Mouse (Mus musculus): ENCODE data around the gene Golga7b. TPM values are rescaled to one million over a fixed set of nuclear protein-coding genes. Genes with fewer than 3 reads are reported as not detected.

Gene Golga7b
- 2.3 and 2.8 TPM in 2 replicates for polyA plus RNA-seq (2014; fragmentation: Nextera tagmentation; extraction: Ambion mirVana)

DNA sequence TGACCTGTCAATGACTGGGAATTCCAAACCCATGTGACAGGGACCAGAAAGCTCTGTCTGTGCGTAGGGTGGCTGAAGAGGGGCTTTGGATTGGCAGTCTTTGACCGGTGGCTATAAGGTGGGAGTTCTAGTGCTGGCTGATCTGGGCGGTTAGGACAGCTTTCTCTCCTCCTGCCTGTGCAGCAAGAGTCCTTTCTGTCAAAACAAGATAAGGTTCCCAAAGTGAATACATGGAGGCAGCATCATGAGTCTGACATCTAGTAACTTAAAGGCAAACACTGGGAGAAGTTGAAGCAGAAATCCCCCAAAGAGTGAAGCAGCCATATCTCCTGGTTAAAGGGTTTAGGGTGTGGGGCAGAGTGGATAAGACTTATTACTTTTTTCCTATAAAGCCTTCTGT is at the start of gene Golga7b:
Gene Golga7b, plus strand, starts transcription at position 56 of the 400 bp plus-strand sequence.
- DNase-seq (ENCODE audit: low spot score, missing footprints) (no peak), ATAC-seq (ENCODE audit: low FRiP score) (no peak)
- H3K9me3 ChIP-seq (ENCODE audit: control insufficient read depth, low read length): no peaks in the 10 kb centered on the region
- no peak within 1 kb of the TSS for H3K9ac ChIP-seq (ENCODE audit: low read length)
- no peaks in the 10 kb centered on the region for H3K27me3 ChIP-seq (ENCODE audit: control insufficient read depth, insufficient read depth, low read length)
- no peaks in the 10 kb centered on the region for H3K4me1 ChIP-seq (ENCODE audit: control insufficient read depth, insufficient read depth, low read length)
- no peaks in the 10 kb centered on the region for H3K36me3 ChIP-seq (ENCODE audit: control insufficient read depth, insufficient read depth, low read length)
- no peak within 1 kb of the TSS for H3K4me3 ChIP-seq (ENCODE audit: low read depth, low read length)
- 83% methylated on average over 3 of the region's 3 CpGs for WGBS
- no peak within 1 kb of the TSS for H3K4me2 ChIP-seq
- no peak within 1 kb of the TSS for H3K27ac ChIP-seq (ENCODE audit: low read depth, low read length)

DNA sequence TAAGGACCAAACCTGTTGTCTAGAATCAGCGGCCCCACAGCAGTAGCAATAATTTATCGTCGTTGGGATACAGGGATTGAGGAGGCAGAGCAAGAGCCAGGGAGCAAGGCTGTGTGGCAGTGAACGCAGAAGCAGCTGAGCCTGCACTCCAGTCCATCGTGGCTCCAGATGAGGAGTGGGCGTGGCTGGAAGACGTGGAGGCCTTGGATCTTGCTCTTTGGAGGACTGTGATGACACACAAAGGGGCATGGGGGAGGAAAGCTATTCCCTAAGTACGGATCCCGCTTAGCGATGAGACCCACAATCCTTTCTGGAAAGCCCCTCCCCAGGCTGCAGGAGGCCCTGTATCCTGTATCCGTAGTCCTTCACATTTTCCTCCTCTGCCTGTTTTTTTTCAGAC is 49.3 kb upstream of the Golga7b start:
- 43% methylated on average over 11 of the region's 11 CpGs for WGBS
- Histone ChIP-seq H3K27me3 (ENCODE audit: control insufficient read depth, insufficient read depth, low read length) (peaks cover 43% of the 10 kb centered on the region), H3K36me3 (ENCODE audit: control insufficient read depth, insufficient read depth, low read length) (no peaks in the 10 kb centered on the region), H3K9ac (ENCODE audit: low read length) (no peak overlapping the region), H3K9me3 (ENCODE audit: control insufficient read depth, low read length) (no peaks in the 10 kb centered on the region), H3K4me1 (ENCODE audit: control insufficient read depth, insufficient read depth, low read length) (peaks cover 8% of the 10 kb centered on the region; the same call in 1 of the 2 replicates), H3K4me3 (ENCODE audit: low read depth, low read length) (no peak overlapping the region), H3K4me2 (no peak overlapping the region), H3K27ac (ENCODE audit: low read depth, low read length) (no peak overlapping the region)
- ATAC-seq (ENCODE audit: low FRiP score) (no peak), DNase-seq (ENCODE audit: low spot score, missing footprints) (no peak)

DNA sequence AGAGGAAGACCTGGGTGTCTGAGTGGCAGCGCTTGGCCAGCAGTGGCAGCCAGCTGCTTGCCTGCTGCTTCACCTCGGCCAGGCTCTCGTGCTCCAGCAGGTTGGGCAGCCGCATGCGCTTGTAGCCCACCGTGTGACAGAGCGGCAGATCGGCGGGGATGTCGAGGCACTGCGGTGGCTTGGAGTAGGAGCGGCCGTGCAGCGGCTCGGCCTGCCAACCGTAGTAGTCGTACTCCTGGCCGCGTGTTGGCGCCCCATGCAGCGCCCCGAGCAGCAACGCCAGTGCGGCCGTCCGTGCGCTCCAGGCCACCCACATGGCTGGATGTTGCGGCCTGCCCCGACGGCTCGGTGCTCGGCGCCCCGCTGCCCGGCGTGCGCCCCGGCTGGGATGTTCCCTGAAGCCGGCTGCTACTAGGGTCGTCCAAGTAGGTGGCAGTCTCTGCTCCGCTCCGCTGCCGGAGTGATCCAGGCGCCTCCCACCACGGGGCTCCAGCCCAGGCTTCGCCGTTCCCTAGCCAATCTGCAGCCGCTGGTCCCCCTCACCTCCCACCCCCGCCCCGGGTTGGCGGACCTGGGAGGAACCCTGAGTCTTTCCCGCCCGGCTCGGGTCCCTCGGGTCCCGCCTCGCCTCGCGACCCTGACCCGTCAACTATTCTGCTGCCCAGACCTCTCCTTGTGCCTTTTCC is 45.5 kb upstream of the Golga7b start, which contains the start of gene Sfrp5:
Gene Sfrp5, minus strand, starts transcription at position 557 of the 686 bp plus-strand sequence.
- no peak within 1 kb of the TSS for H3K27ac ChIP-seq (ENCODE audit: low read depth, low read length)
- peak within 1 kb of the TSS; percentile 27 for H3K4me2 ChIP-seq
- peak; percentile 93 for DNase-seq (ENCODE audit: low spot score, missing footprints)
- peaks cover 8% of the 10 kb centered on the region; the same call in 1 of the 2 replicates for H3K4me1 ChIP-seq (ENCODE audit: control insufficient read depth, insufficient read depth, low read length)
- peaks cover 48% of the 10 kb centered on the region for H3K27me3 ChIP-seq (ENCODE audit: control insufficient read depth, insufficient read depth, low read length)
- no peaks in the 10 kb centered on the region for H3K36me3 ChIP-seq (ENCODE audit: control insufficient read depth, insufficient read depth, low read length)
- peak within 1 kb of the TSS; percentile 15; the same call in 1 of the 2 replicates for H3K4me3 ChIP-seq (ENCODE audit: low read depth, low read length)
- WGBS: under 1% methylated on average over 60 of the region's 60 CpGs
- H3K9ac ChIP-seq (ENCODE audit: low read length): no peak within 1 kb of the TSS
- ATAC-seq (ENCODE audit: low FRiP score): no peak
- H3K9me3 ChIP-seq (ENCODE audit: control insufficient read depth, low read length): no peaks in the 10 kb centered on the region

DNA sequence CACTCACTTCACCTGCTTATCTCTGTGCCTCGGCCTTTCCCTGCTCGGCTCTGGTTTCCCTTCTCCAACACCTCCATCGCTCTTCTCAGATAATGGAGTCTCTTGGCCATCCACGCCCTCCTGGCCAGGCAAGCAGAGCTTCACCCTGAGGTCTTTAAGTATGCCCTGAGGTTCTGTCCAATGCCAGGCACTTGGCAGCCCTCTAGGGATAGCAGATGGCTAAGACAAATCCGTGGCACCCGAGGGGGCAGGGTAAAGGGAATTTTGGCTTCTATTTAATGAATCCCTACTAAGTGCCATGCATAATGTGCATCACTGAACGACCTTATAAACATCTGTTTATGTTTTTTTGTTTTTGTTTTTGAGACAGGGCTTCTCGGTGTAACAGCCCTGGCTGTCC is 44.9 kb upstream of the Golga7b start:
- H3K4me2 ChIP-seq: no peak overlapping the region
- H3K9ac ChIP-seq (ENCODE audit: low read length): no peak overlapping the region
- no peak overlapping the region for H3K4me3 ChIP-seq (ENCODE audit: low read depth, low read length)
- no peaks in the 10 kb centered on the region for H3K9me3 ChIP-seq (ENCODE audit: control insufficient read depth, low read length)
- no peak for ATAC-seq (ENCODE audit: low FRiP score)
- peaks cover 8% of the 10 kb centered on the region; the same call in 1 of the 2 replicates for H3K4me1 ChIP-seq (ENCODE audit: control insufficient read depth, insufficient read depth, low read length)
- no peak for DNase-seq (ENCODE audit: low spot score, missing footprints)
- H3K36me3 ChIP-seq (ENCODE audit: control insufficient read depth, insufficient read depth, low read length): no peaks in the 10 kb centered on the region
- H3K27me3 ChIP-seq (ENCODE audit: control insufficient read depth, insufficient read depth, low read length): peaks cover 48% of the 10 kb centered on the region
- H3K27ac ChIP-seq (ENCODE audit: low read depth, low read length): no peak overlapping the region
- 44% methylated on average over 8 of the region's 8 CpGs for WGBS

DNA sequence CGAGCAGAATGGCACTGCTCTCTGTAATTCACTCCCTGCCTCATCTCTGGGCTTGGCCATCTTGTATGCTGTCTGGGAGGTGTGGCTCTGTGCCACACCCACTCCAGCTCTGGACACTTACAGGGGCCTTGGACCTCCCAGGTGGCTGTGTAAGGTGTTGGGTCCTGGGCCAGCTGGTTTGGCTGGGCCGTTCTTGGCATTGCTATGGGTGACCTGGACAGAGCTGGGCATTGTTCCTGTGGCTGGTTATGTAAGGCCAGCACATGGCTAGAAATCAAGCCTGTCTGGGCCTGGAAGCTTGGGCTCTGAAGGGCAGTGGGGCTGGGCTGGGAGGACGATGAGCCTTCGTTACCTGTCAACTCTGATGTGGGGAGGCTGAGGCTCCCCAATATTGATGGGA is 43.1 kb upstream of the Golga7b start:
- WGBS: 92% methylated on average over 4 of the region's 4 CpGs
- DNase-seq (ENCODE audit: low spot score, missing footprints): no peak
- Histone ChIP-seq H3K27ac (ENCODE audit: low read depth, low read length) (no peak overlapping the region), H3K9me3 (ENCODE audit: control insufficient read depth, low read length) (no peaks in the 10 kb centered on the region), H3K9ac (ENCODE audit: low read length) (no peak overlapping the region), H3K27me3 (ENCODE audit: control insufficient read depth, insufficient read depth, low read length) (peaks cover 39% of the 10 kb centered on the region), H3K36me3 (ENCODE audit: control insufficient read depth, insufficient read depth, low read length) (no peaks in the 10 kb centered on the region), H3K4me3 (ENCODE audit: low read depth, low read length) (no peak overlapping the region), H3K4me1 (ENCODE audit: control insufficient read depth, insufficient read depth, low read length) (peaks cover 8% of the 10 kb centered on the region; the same call in 1 of the 2 replicates), H3K4me2 (no peak overlapping the region)
- ATAC-seq (ENCODE audit: low FRiP score): no peak

DNA sequence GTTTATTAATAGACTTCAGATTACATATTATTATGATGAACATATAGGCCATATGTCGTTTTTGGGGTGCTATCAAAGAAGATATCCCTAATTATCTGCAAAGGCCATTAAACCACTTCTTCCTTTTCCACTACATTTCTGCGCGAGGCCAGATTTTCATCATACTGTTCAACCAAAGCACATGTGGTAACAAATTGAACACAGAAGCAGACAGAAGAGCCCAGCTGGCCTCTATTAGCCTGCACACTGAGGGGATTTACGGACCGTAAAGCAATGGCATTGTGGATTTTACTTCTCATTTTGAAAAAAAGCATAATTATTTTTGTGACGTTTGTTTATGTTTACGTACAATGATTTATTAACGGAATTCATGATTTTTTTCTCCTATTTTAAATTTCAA is 42.2 kb upstream of the Golga7b start:
- DNase-seq (ENCODE audit: low spot score, missing footprints) (no peak), ATAC-seq (ENCODE audit: low FRiP score) (no peak)
- no peak overlapping the region for H3K27ac ChIP-seq (ENCODE audit: low read depth, low read length)
- peaks cover 33% of the 10 kb centered on the region for H3K27me3 ChIP-seq (ENCODE audit: control insufficient read depth, insufficient read depth, low read length)
- H3K4me2 ChIP-seq: no peak overlapping the region
- H3K36me3 ChIP-seq (ENCODE audit: control insufficient read depth, insufficient read depth, low read length): no peaks in the 10 kb centered on the region
- H3K9me3 ChIP-seq (ENCODE audit: control insufficient read depth, low read length): no peaks in the 10 kb centered on the region
- no peak overlapping the region for H3K9ac ChIP-seq (ENCODE audit: low read length)
- H3K4me1 ChIP-seq (ENCODE audit: control insufficient read depth, insufficient read depth, low read length): peaks cover 8% of the 10 kb centered on the region; the same call in 1 of the 2 replicates
- no peak overlapping the region for H3K4me3 ChIP-seq (ENCODE audit: low read depth, low read length)
- 82% methylated on average over 8 of the region's 8 CpGs for WGBS

DNA sequence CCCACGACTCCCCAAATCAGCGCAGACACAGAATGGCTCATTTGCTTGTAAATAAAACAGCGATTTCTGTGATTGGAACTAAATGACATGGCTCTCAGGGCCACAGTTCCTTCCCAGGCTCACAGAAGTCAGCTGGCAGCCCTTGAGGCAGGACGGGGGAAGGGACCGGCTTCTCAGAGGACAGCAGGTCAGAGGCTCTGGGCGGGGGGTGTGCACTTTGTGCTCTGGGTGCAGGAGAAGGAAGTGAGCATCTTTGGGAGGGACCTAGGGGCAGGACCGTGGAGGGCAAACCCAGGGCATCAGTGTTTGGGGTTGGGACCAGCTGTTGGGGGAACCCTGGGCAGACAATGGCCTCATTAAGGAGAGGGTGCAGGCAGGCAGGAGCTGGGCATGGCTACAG is 37.9 kb upstream of the Golga7b start:
- Histone ChIP-seq H3K9me3 (ENCODE audit: control insufficient read depth, low read length) (no peaks in the 10 kb centered on the region), H3K4me3 (ENCODE audit: low read depth, low read length) (no peak overlapping the region), H3K4me2 (no peak overlapping the region), H3K27me3 (ENCODE audit: control insufficient read depth, insufficient read depth, low read length) (no peaks in the 10 kb centered on the region), H3K4me1 (ENCODE audit: control insufficient read depth, insufficient read depth, low read length) (no peaks in the 10 kb centered on the region), H3K36me3 (ENCODE audit: control insufficient read depth, insufficient read depth, low read length) (no peaks in the 10 kb centered on the region), H3K9ac (ENCODE audit: low read length) (no peak overlapping the region), H3K27ac (ENCODE audit: low read depth, low read length) (no peak overlapping the region)
- ATAC-seq (ENCODE audit: low FRiP score) (no peak), DNase-seq (ENCODE audit: low spot score, missing footprints) (no peak)
- WGBS: 64% methylated on average over 7 of the region's 7 CpGs

DNA sequence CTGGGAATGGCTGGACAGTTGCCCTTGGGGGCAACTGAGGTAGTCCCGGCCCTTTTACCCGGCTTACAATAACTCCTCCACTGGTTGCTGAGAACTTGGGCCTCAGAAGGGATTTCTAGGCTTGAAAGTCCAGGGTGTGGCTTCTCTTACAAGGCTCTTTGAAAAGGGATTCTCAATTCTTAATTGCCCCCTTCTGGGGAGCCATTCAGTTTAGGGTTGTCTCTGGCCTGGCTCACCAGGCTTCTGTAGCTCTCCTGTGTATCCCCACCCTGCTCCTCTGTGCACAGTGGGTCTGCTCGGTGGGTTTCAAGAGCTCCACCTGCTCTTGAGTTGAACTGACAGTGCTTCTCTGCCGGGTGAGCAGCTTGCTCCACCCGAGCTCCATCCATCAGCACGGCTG is 37.4 kb upstream of the Golga7b start:
- DNase-seq (ENCODE audit: low spot score, missing footprints): no peak
- H3K27me3 ChIP-seq (ENCODE audit: control insufficient read depth, insufficient read depth, low read length): no peaks in the 10 kb centered on the region
- 76% methylated on average over 6 of the region's 6 CpGs for WGBS
- no peak overlapping the region for H3K4me3 ChIP-seq (ENCODE audit: low read depth, low read length)
- no peaks in the 10 kb centered on the region for H3K36me3 ChIP-seq (ENCODE audit: control insufficient read depth, insufficient read depth, low read length)
- ATAC-seq (ENCODE audit: low FRiP score): no peak
- no peaks in the 10 kb centered on the region for H3K4me1 ChIP-seq (ENCODE audit: control insufficient read depth, insufficient read depth, low read length)
- no peak overlapping the region for H3K4me2 ChIP-seq
- H3K9ac ChIP-seq (ENCODE audit: low read length): no peak overlapping the region
- no peaks in the 10 kb centered on the region for H3K9me3 ChIP-seq (ENCODE audit: control insufficient read depth, low read length)
- no peak overlapping the region for H3K27ac ChIP-seq (ENCODE audit: low read depth, low read length)

DNA sequence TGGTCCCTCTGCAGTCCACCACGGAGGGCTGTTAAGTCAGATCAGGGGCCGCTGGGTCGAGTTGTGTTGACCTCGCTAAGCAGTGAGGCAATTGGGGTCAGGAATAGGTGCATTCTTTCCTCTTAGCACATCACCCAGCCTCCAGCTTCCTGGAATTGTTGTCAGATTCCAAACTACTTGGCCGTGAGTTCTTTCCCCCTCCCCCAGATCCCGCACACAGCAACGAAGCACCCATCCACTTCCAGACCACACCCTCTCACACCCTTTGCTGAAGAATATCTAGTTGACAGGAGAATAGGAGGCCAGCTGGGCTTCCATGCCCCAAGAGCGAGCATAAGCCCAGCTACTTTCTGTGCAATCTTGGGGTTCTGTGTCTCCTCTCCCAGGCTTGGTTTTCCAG is 35.4 kb upstream of the Golga7b start:
- no peaks in the 10 kb centered on the region for H3K4me1 ChIP-seq (ENCODE audit: control insufficient read depth, insufficient read depth, low read length)
- WGBS: 63% methylated on average over 8 of the region's 8 CpGs
- H3K36me3 ChIP-seq (ENCODE audit: control insufficient read depth, insufficient read depth, low read length): no peaks in the 10 kb centered on the region
- H3K27me3 ChIP-seq (ENCODE audit: control insufficient read depth, insufficient read depth, low read length): no peaks in the 10 kb centered on the region
- H3K4me2 ChIP-seq: no peak overlapping the region
- H3K27ac ChIP-seq (ENCODE audit: low read depth, low read length): no peak overlapping the region
- ATAC-seq (ENCODE audit: low FRiP score): no peak
- H3K4me3 ChIP-seq (ENCODE audit: low read depth, low read length): no peak overlapping the region
- no peak for DNase-seq (ENCODE audit: low spot score, missing footprints)
- H3K9me3 ChIP-seq (ENCODE audit: control insufficient read depth, low read length): no peaks in the 10 kb centered on the region
- H3K9ac ChIP-seq (ENCODE audit: low read length): no peak overlapping the region

All from midbrain, embryonic 11.5 days (tissue).